Comparison of ENCODE assay signal across 13 mouse cellular contexts in the genomic region with DNA sequence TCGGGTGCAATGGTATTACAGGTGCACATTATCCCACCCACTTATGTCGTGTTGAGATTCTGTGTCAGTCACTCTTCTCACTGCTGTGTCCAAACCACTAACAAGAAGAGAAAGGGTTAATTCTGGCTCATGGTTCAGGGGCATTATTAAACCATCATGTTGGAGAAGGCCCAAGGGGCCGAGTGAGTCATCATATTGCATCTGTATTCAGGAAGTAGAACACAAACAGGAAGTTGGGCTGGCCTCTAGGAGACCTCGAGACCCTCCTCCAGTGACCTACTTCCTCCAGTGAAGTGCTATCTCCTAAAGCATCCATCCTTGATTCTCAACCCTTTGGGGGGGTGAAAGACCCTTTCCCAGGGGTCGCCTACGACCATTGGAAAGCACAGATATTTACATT.
"Had no signal": no experiment of that assay in that cellular context is flagged by ENCODE, and none has a peak within 500 bp of the region (broad histone marks: within the 10 kb centered on the region; RNA-seq: fewer than 3 reads in every experiment).

No protein-coding gene starts in this region.

- H3K4me2 ChIP-seq: limb, embryonic 12.5 days; lung, embryonic 15.5 days; midbrain, embryonic 13.5 days; neural tube, embryonic 15.5 days had no signal

- DNase-seq: kidney, postnatal 10 days; kidney, postnatal 4 days; liver; right cerebral cortex, adult 18-20 months; right cerebral cortex, postnatal 25 days; thymus, postnatal 4 days had no signal

- H3K36me3 ChIP-seq: limb, embryonic 12.5 days; lung, embryonic 15.5 days; midbrain, embryonic 13.5 days; neural tube, embryonic 15.5 days had no signal

- H3K4me3 ChIP-seq: layer of hippocampus, adult 2 months; limb, embryonic 12.5 days; lung, embryonic 15.5 days; midbrain, embryonic 13.5 days; neural tube, embryonic 15.5 days had no signal

- H3K4me1 ChIP-seq: limb, embryonic 12.5 days; lung, embryonic 15.5 days; neural tube, embryonic 15.5 days had no signal

- ATAC-seq: midbrain, embryonic 13.5 days had no signal

- H3K27me3 ChIP-seq: lung, embryonic 15.5 days; midbrain, embryonic 13.5 days; neural tube, embryonic 15.5 days had no signal

- H3K9me3 ChIP-seq: limb, embryonic 12.5 days; lung, embryonic 15.5 days; midbrain, embryonic 13.5 days; neural tube, embryonic 15.5 days had no signal

- H3K27ac ChIP-seq: layer of hippocampus, adult 2 months; limb, embryonic 12.5 days; liver, embryonic 14.5 days; lung, embryonic 15.5 days; macrophage; midbrain, embryonic 13.5 days; neural tube, embryonic 15.5 days had no signal

- H3K9ac ChIP-seq: limb, embryonic 12.5 days; liver, embryonic 14.5 days; lung, embryonic 15.5 days; midbrain, embryonic 13.5 days; neural tube, embryonic 15.5 days had no signal
